Mouse (Mus musculus): ENCODE data around the gene Ttc8.

DNA sequence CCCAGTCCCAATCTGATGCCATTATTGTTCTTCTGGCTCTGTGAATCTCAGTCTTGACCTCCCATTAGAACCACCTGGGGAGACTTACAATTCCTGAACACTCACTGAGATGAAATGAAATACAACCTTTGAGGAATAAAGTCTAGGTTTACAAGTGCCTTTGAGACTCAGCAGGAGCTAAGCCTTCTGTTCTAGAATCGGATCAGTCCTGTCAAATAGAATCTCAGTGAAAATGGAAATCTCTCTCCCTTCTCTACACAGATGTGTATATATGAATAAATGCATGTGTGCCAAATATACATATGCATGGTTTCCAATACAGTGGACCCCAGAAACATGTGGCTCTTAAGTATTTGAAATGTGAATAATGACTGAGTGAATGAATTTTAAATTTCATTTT, 41.7 kb upstream of the Ttc8 start:
- no peak for TF ChIP-seq TBP (conservative IDR thresholded peaks at IDR 0.05; ENCODE audit: low read depth, low read length)
- no peak for TF ChIP-seq MYC (IDR thresholded peaks at IDR 0.05; ENCODE audit: low read depth, low read length)
- TF ChIP-seq POLR2A (IDR thresholded peaks at IDR 0.05; ENCODE audit: low read depth, low read length): no peak

All from CH12.LX (cell line).